Mouse (Mus musculus) heart, adult 9 months (tissue): ENCODE measurements at regions not wholly inside any gene's neighbourhood (a gene's known extent, or its start where the extent isn't known, plus 50 kb on each side); places are given as distances from the start of the nearest gene placed in this dataset.
"Not testable (repeated sequence)": the region's sequence is repeated elsewhere in the genome, so short reads cannot be mapped to it uniquely, and the experiment has no call there.

Experiments used
- DNase-seq, 2 experiments: peaks; one replicate each; pipeline ENCODE4 v3.0.0; 2022; ENCODE audit warnings: low spot score in 2 of 2

- no peak for DNase-seq
These were observed 120.0 kb upstream of the Tet2 start for GRCm38 (mm10) chr3:133664914-133665313.

- DNase-seq: no peak
These were observed 120.7 kb upstream of the Tet2 start for GRCm38 (mm10) chr3:133665425-133666317.

- peak; percentile 42 to 61 for DNase-seq
These were observed 128.0 kb upstream of the Tet2 start for GRCm38 (mm10) chr3:133672742-133673447.

GRCm38 (mm10) chr3:133677892-133678291 lies 133.0 kb upstream of the Tet2 start:
- DNase-seq: no peak

GRCm38 (mm10) chr3:133679891-133680290 lies 135.0 kb upstream of the Tet2 start:
- no peak for DNase-seq

GRCm38 (mm10) chr3:133680343-133680742 lies 135.4 kb upstream of the Tet2 start:
- no peak for DNase-seq

- no peak for DNase-seq
These were observed 135.9 kb upstream of the Tet2 start for GRCm38 (mm10) chr3:133680805-133681204.

GRCm38 (mm10) chr3:133684196-133684743 lies 139.3 kb upstream of the Tet2 start:
- no peak for DNase-seq

- no peak for DNase-seq
These were observed 139.8 kb upstream of the Tet2 start for GRCm38 (mm10) chr3:133684747-133685146.

GRCm38 (mm10) chr3:133685393-133685792 lies 140.5 kb upstream of the Tet2 start:
- DNase-seq: no peak

GRCm38 (mm10) chr3:133694057-133694456 lies 149.1 kb upstream of the Tet2 start:
- no peak for DNase-seq

GRCm38 (mm10) chr3:133696122-133696521 lies 151.2 kb upstream of the Tet2 start:
- no peak for DNase-seq

GRCm38 (mm10) chr3:133704849-133705248 lies 159.9 kb upstream of the Tet2 start:
- DNase-seq: not testable (repeated sequence)

- no peak for DNase-seq
These were observed 166.6 kb upstream of the Tet2 start for GRCm38 (mm10) chr3:133711518-133711917.

GRCm38 (mm10) chr3:133722550-133723290 lies 177.8 kb upstream of the Tet2 start:
- DNase-seq: no peak

GRCm38 (mm10) chr3:133726831-133727230 lies 181.9 kb upstream of the Tet2 start:
- DNase-seq: no peak

- DNase-seq: no peak
These were observed 190.7 kb upstream of the Tet2 start for GRCm38 (mm10) chr3:133735603-133736002.

GRCm38 (mm10) chr3:133738936-133739335 lies 194.0 kb upstream of the Tet2 start:
- peak; percentile 33 to 56 for DNase-seq

- DNase-seq: no peak
These were observed 199.7 kb upstream of the Tet2 start for GRCm38 (mm10) chr3:133744552-133745118.

GRCm38 (mm10) chr3:133748756-133749737 lies 204.1 kb upstream of the Tet2 start:
- no peak for DNase-seq
